Mouse (Mus musculus) pancreas, adult 10 weeks (tissue): ENCODE measurements around the gene Ech1. TPM values are rescaled to one million over a fixed set of nuclear protein-coding genes. Genes with fewer than 3 reads are reported as not detected.

Experiments
- polyA plus RNA-seq: library from polyadenylated mRNA; stranded (reverse); fragments of 350-450 nt; fragmentation: Illumina TruSeq; extraction: RNeasy Lipid Tissue Mini Kit (QIAGEN cat#74804); gene quantifications from one replicate; pipeline ENCODE4 v1.2.3, GENCODE M21; 2015; ENCODE audit warnings: low read depth, low replicate concordance; ENCODE audit not compliant: insufficient read depth

Gene Ech1
- 54.3 TPM for polyA plus RNA-seq

GRCm38 (mm10) chr7:28824941-28825685 lies at the start of gene Ech1:
TSS of gene Ech1 (plus strand) at chr7:28825217.

DNA sequence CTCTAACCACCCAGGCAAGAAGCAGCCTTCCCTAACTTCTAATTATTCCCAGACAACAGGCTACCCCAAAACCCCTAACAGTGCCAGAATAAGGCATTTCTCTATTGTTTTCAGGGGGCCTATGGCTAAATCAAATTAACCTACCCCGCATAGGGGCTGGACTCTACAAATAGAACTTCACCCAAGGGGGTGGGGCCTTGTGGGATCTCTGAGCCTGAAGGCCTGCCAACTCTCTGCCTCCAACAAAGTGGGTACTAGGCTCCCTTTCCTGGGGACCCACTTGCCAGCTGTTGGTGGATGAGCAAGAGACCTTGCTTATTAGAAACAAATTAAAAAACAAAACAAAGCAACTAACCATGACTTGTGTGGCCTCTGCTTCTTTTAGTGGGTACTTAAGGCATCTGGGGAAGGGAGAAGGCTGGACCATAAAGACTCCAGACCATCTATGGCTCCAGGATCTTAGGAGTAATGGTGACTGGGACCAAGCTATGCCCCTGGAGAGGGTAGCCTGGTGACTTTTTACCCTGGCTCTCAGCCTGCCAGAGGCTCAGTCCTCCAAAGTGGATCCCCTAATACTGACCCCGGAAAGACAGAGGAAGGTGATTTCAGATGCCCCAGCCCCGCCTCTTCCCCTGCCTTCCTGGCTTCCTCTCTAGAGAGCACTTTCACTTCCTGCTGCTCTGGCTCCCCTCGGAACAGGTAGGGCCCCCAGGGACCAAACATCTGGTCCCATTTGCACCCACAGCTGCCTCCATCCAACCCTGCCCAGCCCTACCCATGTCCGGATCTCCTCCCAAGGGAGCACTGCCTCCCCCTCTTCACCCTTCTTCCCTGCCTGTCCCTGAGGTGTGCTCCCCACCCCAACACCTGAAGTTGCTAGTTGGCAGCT lies 36.5 kb upstream of the Ech1 start, which contains the start of gene Rinl:
Rinl (plus strand) TSS at position 663 of the 889 bp plus-strand sequence.

GRCm38 (mm10) chr7:28808221-28808941 lies 16.6 kb upstream of the Ech1 start, which contains the start of gene Hnrnpl:
TSS of gene Hnrnpl (plus strand) at chr7:28808541.

GRCm38 (mm10) chr7:28833723-28834347 lies 8.8 kb downstream of the Ech1 start, which contains the start of gene Lgals4:
TSS of gene Lgals4 (plus strand) at chr7:28833854.

GRCm38 (mm10) chr7:28863540-28863939 lies 38.5 kb downstream of the Ech1 start, which contains the start of gene Lgals7:
TSS of gene Lgals7 (plus strand) at chr7:28863853.

GRCm38 (mm10) chr7:28881199-28881598 lies 56.2 kb downstream of the Ech1 start, which contains the start of gene Capn12:
TSS of gene Capn12 (plus strand) at chr7:28881422.

Other genes with a start within 250 kb of the Ech1 start
- 8.6 TPM for gene Samd4b, start 227.1 kb upstream of the Ech1 start, polyA plus RNA-seq
- gene Pak4, start 227.0 kb upstream of the Ech1 start, polyA plus RNA-seq = 5.4 TPM
- gene Acp7, start 193.9 kb upstream of the Ech1 start, polyA plus RNA-seq = not detected
- gene Fbxo27, start 132.4 kb upstream of the Ech1 start, polyA plus RNA-seq = not detected
- gene Fbxo17, start 108.4 kb upstream of the Ech1 start, polyA plus RNA-seq = 2.8 TPM
- 42.5 TPM for gene Mrps12, start 83.4 kb upstream of the Ech1 start, polyA plus RNA-seq
- 2.6 TPM for gene Sars2, start 83.2 kb upstream of the Ech1 start, polyA plus RNA-seq
- gene Ccer2, start 69.0 kb upstream of the Ech1 start, polyA plus RNA-seq = not detected
- gene Sirt2, start 58.5 kb upstream of the Ech1 start, polyA plus RNA-seq = 28.4 TPM
- gene Nfkbib, start 57.7 kb upstream of the Ech1 start, polyA plus RNA-seq = 8.7 TPM
- 1.8 TPM for gene Rinl, start 36.2 kb upstream of the Ech1 start, polyA plus RNA-seq
- 78.4 TPM for gene Hnrnpl, start 16.7 kb upstream of the Ech1 start, polyA plus RNA-seq
- gene Lgals4, start 8.6 kb downstream of the Ech1 start, polyA plus RNA-seq = 13.7 TPM
- 7.5 TPM for gene Lgals7, start 38.6 kb downstream of the Ech1 start, polyA plus RNA-seq
- gene Capn12, start 56.2 kb downstream of the Ech1 start, polyA plus RNA-seq = 0.26 TPM
- 71.1 TPM for gene Actn4, start 137.1 kb downstream of the Ech1 start, polyA plus RNA-seq
- 94.8 TPM for gene Eif3k, start 156.6 kb downstream of the Ech1 start, polyA plus RNA-seq
- 0.30 TPM for gene Map4k1, start 156.8 kb downstream of the Ech1 start, polyA plus RNA-seq